Mouse (Mus musculus): ENCODE measurements around the gene Pde11a. TPM values are rescaled to one million over a fixed set of nuclear protein-coding genes. Genes with fewer than 3 reads are reported as not detected.

The Pde11a gene
- polyA plus RNA-seq, 1 experiment, result not detected

GRCm38 (mm10) chr2:76132983-76133382 is 205.6 kb downstream of the Pde11a start:
- no peak for TF ChIP-seq CTCF (IDR thresholded peaks at IDR 0.05; ENCODE audit: insufficient read depth, low read depth, low read length)
- TF ChIP-seq POLR2A (IDR thresholded peaks at IDR 0.05; ENCODE audit: insufficient read depth, low read depth, low read length), result no peak
- H3K27ac ChIP-seq (ENCODE audit: insufficient read depth, low read depth, low read length), result no peak overlapping the region
- WGBS, result 78% methylated on average over 3 of the region's 3 CpGs
- H3K4me1 ChIP-seq (ENCODE audit: control insufficient read depth, insufficient read depth, low read length), result peaks cover 4% of the 10 kb centered on the region; the same call in 1 of the 2 replicates
- H3K4me3 ChIP-seq (ENCODE audit: insufficient read depth, low read depth, low read length), result no peak overlapping the region

- no peak overlapping the region for H3K4me3 ChIP-seq (ENCODE audit: insufficient read depth, low read depth, low read length)
- no peak overlapping the region for H3K27ac ChIP-seq (ENCODE audit: insufficient read depth, low read depth, low read length)
- WGBS, result 41% methylated on average over 12 of the region's 12 CpGs
- TF ChIP-seq POLR2A (IDR thresholded peaks at IDR 0.05; ENCODE audit: insufficient read depth, low read depth, low read length) (no peak), CTCF (IDR thresholded peaks at IDR 0.05; ENCODE audit: insufficient read depth, low read depth, low read length) (no peak)
- H3K4me1 ChIP-seq (ENCODE audit: control insufficient read depth, insufficient read depth, low read length), result 0 out of 2 replicates have a peak, but pooled peaks cover 2% of the 10 kb centered on the region
Observed at GRCm38 (mm10) chr2:76129933-76130627, 208.5 kb downstream of the Pde11a start.

- Histone ChIP-seq H3K27ac (ENCODE audit: insufficient read depth, low read depth, low read length) (no peak overlapping the region), H3K4me3 (ENCODE audit: insufficient read depth, low read depth, low read length) (no peak overlapping the region), H3K4me1 (ENCODE audit: control insufficient read depth, insufficient read depth, low read length) (0 out of 2 replicates have a peak, but pooled peaks cover 2% of the 10 kb centered on the region)
- TF ChIP-seq CTCF (IDR thresholded peaks at IDR 0.05; ENCODE audit: insufficient read depth, low read depth, low read length) (no peak), POLR2A (IDR thresholded peaks at IDR 0.05; ENCODE audit: insufficient read depth, low read depth, low read length) (no peak)
- WGBS, result 74% methylated on average over 8 of the region's 8 CpGs
Observed at GRCm38 (mm10) chr2:76129058-76129437, 209.5 kb downstream of the Pde11a start.

DNA sequence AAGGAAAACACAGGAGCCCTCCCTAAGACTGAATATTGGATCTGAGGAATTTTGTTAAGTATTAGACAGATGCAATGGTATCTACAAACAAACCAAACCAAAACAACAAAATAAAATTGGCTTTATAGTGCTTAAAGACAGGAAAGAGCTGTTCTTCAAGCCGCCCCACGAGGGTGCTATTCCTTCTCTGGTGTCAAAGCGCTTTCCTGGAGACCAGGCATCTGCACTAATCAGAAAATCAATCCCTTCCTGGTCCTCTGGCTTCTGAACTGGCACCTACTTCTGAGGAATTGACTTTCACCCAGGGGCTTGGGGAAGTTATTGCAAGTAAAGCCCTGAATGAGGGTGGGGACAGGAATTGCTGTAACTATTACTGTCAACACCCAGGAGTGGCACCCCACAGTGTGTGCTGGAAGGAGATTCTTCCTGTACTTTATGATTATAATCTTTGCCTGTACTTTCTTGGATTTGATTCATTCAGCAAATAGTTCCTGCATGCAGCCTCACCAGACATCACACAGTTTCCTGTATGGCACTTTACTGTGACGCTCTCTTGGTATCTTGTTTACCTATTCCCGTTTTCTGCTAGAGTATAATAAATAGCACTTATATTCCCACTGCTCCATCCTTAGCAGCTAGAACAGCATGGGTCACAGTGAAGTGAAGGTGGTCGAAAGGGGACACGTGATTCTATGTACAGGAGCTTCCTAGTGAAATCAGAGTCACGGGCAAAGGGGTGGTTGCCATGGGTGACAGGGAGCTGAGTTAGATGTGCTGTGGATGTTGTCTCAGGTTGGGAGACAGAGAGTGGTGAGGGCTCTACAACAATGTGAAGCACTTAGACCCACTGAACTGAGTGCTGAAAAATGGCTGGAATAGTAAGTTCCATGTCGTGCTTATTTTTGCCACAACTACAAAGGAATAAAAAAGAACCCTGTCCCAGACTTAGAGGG is 210.2 kb downstream of the Pde11a start:
- Histone ChIP-seq H3K4me1 (ENCODE audit: control insufficient read depth, insufficient read depth, low read length) (0 out of 2 replicates have a peak, but pooled peaks cover 2% of the 10 kb centered on the region), H3K27ac (ENCODE audit: insufficient read depth, low read depth, low read length) (no peak overlapping the region), H3K4me3 (ENCODE audit: insufficient read depth, low read depth, low read length) (no peak overlapping the region)
- 58% methylated on average over 9 of the region's 9 CpGs for WGBS
- TF ChIP-seq POLR2A (IDR thresholded peaks at IDR 0.05; ENCODE audit: insufficient read depth, low read depth, low read length), result no peak
- TF ChIP-seq CTCF (IDR thresholded peaks at IDR 0.05; ENCODE audit: insufficient read depth, low read depth, low read length), result no peak

- 96% methylated on average over 6 of the region's 6 CpGs for WGBS
- no peak for TF ChIP-seq POLR2A (IDR thresholded peaks at IDR 0.05; ENCODE audit: insufficient read depth, low read depth, low read length)
- no peak for TF ChIP-seq CTCF (IDR thresholded peaks at IDR 0.05; ENCODE audit: insufficient read depth, low read depth, low read length)
- H3K4me1 ChIP-seq (ENCODE audit: control insufficient read depth, insufficient read depth, low read length), result 0 out of 2 replicates have a peak, but pooled peaks cover 2% of the 10 kb centered on the region
- no peak overlapping the region for H3K4me3 ChIP-seq (ENCODE audit: insufficient read depth, low read depth, low read length)
- no peak overlapping the region for H3K27ac ChIP-seq (ENCODE audit: insufficient read depth, low read depth, low read length)
Observed at GRCm38 (mm10) chr2:76126651-76127050, 211.9 kb downstream of the Pde11a start.

DNA sequence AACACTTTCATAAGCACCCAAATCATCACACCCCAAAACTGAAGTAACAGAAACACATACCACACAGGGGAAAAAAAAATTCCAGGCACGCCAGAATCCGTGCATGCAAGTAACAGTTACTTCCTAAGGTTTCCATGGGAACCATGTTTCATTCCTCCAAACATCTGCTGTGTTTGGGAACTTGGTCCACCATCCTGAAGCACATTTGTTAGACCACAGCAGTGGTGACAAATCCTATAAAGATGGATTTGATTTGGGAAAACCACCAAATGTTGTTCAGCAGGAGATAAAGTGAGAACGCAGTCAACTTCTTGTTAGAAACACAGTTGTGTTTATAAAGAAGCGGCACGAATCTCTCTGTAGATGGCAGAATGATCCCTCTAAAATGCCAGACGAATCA is 213.8 kb downstream of the Pde11a start:
- Histone ChIP-seq H3K4me1 (ENCODE audit: control insufficient read depth, insufficient read depth, low read length) (0 out of 2 replicates have a peak, but pooled peaks cover 2% of the 10 kb centered on the region), H3K27ac (ENCODE audit: insufficient read depth, low read depth, low read length) (no peak overlapping the region), H3K4me3 (ENCODE audit: insufficient read depth, low read depth, low read length) (no peak overlapping the region)
- no peak for TF ChIP-seq POLR2A (IDR thresholded peaks at IDR 0.05; ENCODE audit: insufficient read depth, low read depth, low read length)
- no peak for TF ChIP-seq CTCF (IDR thresholded peaks at IDR 0.05; ENCODE audit: insufficient read depth, low read depth, low read length)
- WGBS, result 61% methylated on average over 6 of the region's 6 CpGs

DNA sequence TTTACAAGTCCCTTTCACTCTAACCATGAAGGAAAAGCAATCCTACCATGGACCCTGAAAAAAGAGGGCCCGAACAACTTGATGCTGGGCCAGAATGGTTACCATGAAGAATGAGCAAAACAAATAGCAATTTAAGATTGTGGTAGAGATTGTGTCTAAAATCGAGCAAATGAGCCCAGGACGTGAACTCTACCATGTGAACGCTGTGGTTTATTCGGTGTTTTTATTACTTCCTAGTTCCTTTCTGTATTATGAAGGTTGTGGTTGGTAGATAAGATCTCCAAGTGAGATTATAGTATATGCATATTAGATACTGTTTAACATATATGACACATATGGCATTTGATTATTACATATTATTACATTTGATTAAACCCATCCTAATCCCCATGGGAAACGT is 216.4 kb downstream of the Pde11a start:
- Histone ChIP-seq H3K4me3 (ENCODE audit: insufficient read depth, low read depth, low read length) (no peak overlapping the region), H3K27ac (ENCODE audit: insufficient read depth, low read depth, low read length) (no peak overlapping the region), H3K4me1 (ENCODE audit: control insufficient read depth, insufficient read depth, low read length) (no peaks in the 10 kb centered on the region)
- no peak for TF ChIP-seq POLR2A (IDR thresholded peaks at IDR 0.05; ENCODE audit: insufficient read depth, low read depth, low read length)
- TF ChIP-seq CTCF (IDR thresholded peaks at IDR 0.05; ENCODE audit: insufficient read depth, low read depth, low read length), result no peak
- 90% methylated on average over 6 of the region's 6 CpGs for WGBS

DNA sequence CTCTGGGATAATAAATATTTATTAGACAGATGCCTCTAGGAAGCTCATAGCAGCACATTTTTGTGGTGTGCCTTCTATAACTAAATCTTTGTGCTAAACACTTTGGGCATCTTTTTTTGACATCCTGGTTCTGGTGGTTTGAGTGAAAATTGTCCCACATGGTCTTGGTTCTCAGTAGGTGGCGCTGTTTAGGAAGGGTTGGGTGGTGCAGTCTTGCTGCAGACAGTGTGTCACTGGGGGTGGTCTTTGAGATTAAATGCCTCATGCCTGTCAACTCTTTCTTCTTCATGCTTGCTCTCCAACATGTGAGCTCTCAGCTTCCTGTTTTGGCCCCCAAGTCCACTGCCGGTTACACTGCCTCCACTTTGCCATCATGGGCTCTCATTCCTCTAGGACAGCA is 218.7 kb downstream of the Pde11a start:
- Histone ChIP-seq H3K27ac (ENCODE audit: insufficient read depth, low read depth, low read length) (no peak overlapping the region), H3K4me3 (ENCODE audit: insufficient read depth, low read depth, low read length) (no peak overlapping the region), H3K4me1 (ENCODE audit: control insufficient read depth, insufficient read depth, low read length) (no peaks in the 10 kb centered on the region)
- TF ChIP-seq POLR2A (IDR thresholded peaks at IDR 0.05; ENCODE audit: insufficient read depth, low read depth, low read length), result no peak
- 56% methylated on average over 2 of the region's 2 CpGs for WGBS

DNA sequence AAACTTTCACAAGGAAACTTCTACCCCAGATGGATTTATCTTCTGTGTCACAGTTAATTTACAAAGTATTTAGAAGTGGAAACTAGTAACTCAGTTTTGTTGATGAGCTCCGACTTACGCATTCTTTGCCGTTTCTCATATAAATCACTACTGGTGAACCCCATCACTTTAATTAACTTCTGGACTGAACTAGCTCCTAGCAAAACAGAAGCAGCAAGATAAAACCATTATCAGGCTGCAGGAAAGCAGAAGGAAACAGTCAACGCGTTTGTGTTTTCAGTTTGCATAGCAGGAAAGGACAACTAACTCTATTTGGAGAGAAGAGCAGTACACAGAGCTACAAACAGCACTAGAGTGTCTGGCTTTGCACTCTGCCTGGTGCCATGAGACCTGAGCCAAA is 220.1 kb downstream of the Pde11a start:
- 84% methylated on average over 5 of the region's 5 CpGs for WGBS
- Histone ChIP-seq H3K4me3 (ENCODE audit: insufficient read depth, low read depth, low read length) (no peak overlapping the region), H3K27ac (ENCODE audit: insufficient read depth, low read depth, low read length) (no peak overlapping the region), H3K4me1 (ENCODE audit: control insufficient read depth, insufficient read depth, low read length) (no peaks in the 10 kb centered on the region)
- TF ChIP-seq CTCF (IDR thresholded peaks at IDR 0.05; ENCODE audit: insufficient read depth, low read depth, low read length), result no peak
- no peak for TF ChIP-seq POLR2A (IDR thresholded peaks at IDR 0.05; ENCODE audit: insufficient read depth, low read depth, low read length)

Data from olfactory bulb, adult 2 months (tissue).